Mouse (Mus musculus): ENCODE results near the gene Sept4.

GRCm38 (mm10) chr11:87638793-87639192 lies 70.1 kb downstream of the Sept4 start:
- no peak for TF ChIP-seq GATA1 (IDR thresholded peaks at IDR 0.05; ENCODE audit: low read length)
- TF ChIP-seq TAL1 (IDR thresholded peaks at IDR 0.05; ENCODE audit: low read length) = no peak

All from erythroblast, embryonic 14.5 days (primary cell).